Mouse (Mus musculus): Measurements from ENCODE around the gene Abca2.

The Abca2 gene

GRCm38 (mm10) chr2:25423626-25424025 is 4.9 kb upstream of the Abca2 start:
- no peak for DNase-seq (ENCODE audit: low spot score in 2 of 2)

DNA sequence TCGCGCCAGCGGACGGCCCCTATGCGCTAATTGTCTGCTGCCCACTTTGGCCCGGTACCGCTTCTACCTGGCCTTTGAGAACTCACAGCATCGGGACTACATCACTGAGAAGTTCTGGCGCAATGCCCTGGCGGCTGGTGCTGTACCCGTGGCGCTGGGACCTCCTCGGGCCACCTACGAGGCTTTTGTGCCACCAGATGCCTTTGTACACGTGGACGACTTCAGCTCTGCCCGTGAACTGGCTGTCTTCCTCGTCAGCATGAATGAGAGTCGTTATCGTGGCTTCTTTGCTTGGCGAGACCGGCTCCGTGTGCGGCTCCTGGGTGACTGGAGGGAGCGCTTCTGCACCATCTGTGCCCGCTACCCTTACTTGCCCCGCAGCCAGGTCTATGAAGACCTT is 3.0 kb upstream of the Abca2 start:
- no peak for DNase-seq (ENCODE audit: low spot score in 2 of 2)

DNA sequence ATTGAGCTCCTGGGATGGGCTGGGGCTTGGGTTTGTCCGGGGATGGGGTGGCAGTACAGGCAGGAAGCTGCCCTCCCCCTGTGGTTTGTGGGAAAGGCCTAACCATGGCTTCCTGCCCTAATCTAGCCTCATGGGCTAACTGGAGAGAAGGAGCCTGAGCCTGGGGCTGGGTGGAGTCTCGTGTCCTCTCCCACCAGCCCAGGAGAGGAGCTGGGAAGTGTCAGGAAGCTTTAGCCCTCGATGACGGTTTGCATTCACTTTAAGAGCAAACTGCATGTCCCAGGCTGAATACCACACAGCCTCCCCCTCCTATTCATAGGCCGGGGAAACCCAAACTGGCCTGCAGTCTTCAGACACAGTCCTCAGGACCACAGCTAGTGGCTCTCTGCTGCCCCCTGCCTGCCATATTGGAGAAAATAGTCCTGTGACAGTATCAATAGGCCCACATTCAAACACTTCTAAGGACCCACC is 1.7 kb upstream of the Abca2 start:
- peak; percentile 69 to 75 for DNase-seq (ENCODE audit: low spot score in 2 of 2)

- no peak for DNase-seq (ENCODE audit: low spot score in 2 of 2)
These were observed 1.2 kb upstream of the Abca2 start for GRCm38 (mm10) chr2:25427256-25427655.

DNA sequence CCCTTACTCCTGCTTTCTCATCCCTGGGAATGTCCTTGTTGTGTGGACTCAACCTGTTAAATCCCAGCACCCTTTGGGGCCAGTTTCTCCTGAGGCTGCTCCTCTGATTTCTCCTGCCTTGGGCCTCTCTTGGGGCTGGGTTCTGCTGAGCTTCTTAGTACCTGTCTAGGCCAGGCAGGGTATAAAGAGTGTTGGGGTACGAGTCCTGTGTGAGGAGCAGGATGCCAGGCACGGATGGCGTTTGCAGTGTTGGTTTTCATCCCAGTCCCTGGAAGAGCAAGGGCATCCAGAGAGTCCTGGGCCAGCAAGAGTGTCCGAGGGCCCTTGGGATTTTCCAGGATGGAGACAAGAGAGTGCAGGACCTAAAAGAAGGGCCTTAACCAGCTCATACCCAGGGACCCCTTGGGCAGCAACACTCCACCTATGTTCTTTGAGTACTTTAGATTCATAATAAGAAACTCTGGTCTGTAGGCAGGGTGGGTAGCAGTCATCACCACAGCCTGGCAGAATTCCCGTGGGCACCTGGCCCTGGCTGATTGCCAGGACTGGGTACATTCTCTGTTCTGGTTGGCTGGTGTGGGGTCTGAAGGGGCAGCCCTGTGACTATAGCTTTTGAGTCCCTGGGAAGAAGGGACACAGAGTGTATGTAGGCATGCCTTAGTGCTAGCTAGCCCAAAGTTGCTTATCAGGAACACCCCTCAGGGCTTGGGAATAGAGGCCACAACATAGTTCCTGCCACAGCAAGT is 1.1 kb downstream of the Abca2 start:
- no peak for DNase-seq (ENCODE audit: low spot score in 2 of 2)

DNA sequence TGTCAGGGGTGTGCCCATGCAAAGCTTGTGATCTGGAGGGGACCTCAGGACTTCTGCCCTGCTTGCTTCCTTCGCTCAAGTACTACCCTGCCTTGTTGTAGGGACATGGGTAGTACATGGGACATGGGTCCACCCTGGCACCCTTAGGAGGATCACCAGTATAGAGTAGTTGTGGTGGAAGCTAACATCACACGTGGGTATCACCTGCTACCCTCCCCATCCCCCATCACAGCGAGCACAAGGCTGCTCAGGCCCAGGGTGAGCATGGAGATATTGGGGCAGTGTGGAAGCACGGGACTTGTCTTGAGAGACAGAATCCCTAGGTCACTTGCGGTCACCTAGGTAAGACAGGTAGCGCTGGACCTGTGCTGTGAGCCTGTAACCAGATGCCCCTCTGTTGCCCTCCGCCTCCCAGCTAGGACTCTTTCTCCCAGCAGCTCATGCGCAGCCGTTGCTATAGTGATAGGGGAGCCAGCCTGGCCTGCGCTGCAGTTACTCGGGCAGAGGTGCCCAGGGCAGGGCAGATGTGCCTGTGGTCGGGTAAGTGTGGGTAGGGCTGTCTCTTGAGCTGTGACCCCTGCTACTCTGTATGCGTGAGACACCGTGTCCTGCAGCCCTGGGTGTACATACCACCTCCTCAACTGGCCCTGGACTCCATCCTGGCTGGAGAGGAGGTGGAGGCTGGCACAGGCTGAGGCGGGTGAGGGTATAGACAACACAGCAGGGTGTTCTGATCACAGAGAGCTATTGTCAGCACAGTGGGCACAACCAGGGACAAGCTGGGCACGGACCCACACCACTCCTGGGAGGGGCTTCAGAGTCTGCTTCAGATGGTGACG is 2.1 kb downstream of the Abca2 start:
- no peak for DNase-seq (ENCODE audit: low spot score in 2 of 2)

- DNase-seq (ENCODE audit: low spot score in 2 of 2): no peak
These were observed 2.9 kb downstream of the Abca2 start for GRCm38 (mm10) chr2:25431308-25431855.

- no peak for DNase-seq (ENCODE audit: low spot score in 2 of 2)
These were observed 4.0 kb downstream of the Abca2 start for GRCm38 (mm10) chr2:25432326-25433098.

- DNase-seq (ENCODE audit: low spot score in 2 of 2): no peak
These were observed 4.6 kb downstream of the Abca2 start for GRCm38 (mm10) chr2:25433101-25433500.

DNA sequence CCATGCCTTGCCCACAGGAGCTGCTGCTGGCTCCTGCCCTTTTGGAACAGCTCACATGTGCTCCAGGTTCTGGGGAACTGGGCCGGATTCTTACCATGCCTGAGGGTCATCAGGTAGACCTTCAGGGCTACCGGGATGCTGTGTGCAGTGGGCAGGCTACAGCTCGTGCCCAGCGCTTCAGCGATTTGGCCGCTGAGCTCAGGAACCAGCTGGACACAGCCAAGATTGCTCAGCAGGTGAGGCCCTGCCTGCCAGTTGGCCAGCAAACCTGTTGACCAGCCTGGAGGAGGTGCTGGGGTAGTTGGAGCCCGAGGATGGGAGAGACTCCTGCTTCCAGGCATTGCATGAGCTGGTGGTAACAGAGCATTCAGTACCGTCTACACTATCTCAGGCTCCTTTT is 5.8 kb downstream of the Abca2 start:
- DNase-seq (ENCODE audit: low spot score in 2 of 2): no peak

DNA sequence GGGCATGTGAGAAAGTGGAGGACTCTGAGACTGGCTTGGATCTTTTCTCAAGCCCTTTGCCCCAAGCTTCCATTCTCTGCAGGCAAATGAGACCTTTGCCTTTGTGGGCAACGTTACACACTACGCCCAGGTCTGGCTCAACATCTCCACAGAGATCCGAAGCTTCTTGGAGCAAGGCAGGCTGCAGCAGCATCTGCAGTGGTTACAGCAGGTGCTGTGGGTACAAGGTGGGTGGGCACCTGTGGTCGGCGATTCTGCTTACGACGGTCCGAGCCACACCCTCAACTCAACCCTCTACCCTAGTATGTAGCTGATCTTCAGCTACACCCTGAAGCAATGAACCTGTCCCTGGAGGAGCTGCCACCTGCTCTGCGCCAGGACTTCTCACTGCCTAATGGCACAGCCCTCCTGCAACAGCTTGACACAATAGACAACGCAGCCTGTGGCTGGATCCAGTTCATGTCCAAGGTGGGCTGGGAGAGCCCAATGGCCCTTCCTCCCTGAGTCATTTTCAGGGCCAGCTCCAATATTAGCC is 7.8 kb downstream of the Abca2 start:
- DNase-seq (ENCODE audit: low spot score in 2 of 2): no peak

GRCm38 (mm10) chr2:25441067-25441466 is 12.6 kb downstream of the Abca2 start:
- no peak for DNase-seq (ENCODE audit: low spot score in 2 of 2)

- no peak for DNase-seq (ENCODE audit: low spot score in 2 of 2)
These were observed 14.2 kb downstream of the Abca2 start for GRCm38 (mm10) chr2:25442682-25443081.

GRCm38 (mm10) chr2:25450853-25451647 is 22.5 kb downstream of the Abca2 start:
- no peak for DNase-seq (ENCODE audit: low spot score in 2 of 2)

GRCm38 (mm10) chr2:25452951-25453350 is 24.4 kb downstream of the Abca2 start:
- DNase-seq (ENCODE audit: low spot score in 2 of 2): no peak

DNA sequence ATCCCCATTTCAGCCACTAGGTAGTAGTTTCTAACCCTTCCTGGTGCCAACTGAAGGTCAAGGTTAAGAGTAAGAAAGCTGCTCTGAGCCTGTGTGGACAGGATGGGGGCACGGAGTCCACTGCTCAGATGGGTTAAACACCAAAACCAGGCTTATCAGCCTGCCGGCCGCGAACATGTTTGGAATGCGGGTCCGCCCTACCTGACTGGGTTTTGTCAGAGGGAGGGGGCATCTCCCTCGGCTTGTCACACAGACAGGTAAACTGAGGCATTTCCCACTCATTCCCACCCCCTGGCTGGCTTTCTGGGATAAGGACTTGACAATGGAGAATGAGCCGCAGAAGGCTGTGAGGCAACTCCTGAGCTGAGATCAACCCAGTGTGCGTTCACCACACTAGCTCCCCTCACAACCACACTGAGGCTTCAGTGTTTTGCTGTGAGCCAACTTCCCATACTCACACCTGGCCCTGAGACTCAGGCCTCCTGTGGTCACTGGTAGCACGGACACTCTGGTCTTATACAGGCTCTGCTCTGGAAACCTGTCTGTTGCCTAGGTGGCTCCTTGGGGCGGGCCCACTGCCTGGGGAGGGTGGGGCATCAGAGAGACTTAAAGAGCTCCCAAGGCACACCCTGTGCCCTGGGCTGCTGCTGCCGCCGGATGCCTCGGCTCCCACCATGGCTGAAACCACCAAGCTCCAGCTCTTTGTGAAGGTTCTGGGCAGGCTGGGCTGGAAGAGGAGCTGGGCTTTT is 27.9 kb downstream of the Abca2 start, which contains the start of gene Clic3:
Gene Clic3 (plus strand): TSS at position 634 of the 749 bp plus-strand sequence.
- no peak for DNase-seq (ENCODE audit: low spot score in 2 of 2)

DNA sequence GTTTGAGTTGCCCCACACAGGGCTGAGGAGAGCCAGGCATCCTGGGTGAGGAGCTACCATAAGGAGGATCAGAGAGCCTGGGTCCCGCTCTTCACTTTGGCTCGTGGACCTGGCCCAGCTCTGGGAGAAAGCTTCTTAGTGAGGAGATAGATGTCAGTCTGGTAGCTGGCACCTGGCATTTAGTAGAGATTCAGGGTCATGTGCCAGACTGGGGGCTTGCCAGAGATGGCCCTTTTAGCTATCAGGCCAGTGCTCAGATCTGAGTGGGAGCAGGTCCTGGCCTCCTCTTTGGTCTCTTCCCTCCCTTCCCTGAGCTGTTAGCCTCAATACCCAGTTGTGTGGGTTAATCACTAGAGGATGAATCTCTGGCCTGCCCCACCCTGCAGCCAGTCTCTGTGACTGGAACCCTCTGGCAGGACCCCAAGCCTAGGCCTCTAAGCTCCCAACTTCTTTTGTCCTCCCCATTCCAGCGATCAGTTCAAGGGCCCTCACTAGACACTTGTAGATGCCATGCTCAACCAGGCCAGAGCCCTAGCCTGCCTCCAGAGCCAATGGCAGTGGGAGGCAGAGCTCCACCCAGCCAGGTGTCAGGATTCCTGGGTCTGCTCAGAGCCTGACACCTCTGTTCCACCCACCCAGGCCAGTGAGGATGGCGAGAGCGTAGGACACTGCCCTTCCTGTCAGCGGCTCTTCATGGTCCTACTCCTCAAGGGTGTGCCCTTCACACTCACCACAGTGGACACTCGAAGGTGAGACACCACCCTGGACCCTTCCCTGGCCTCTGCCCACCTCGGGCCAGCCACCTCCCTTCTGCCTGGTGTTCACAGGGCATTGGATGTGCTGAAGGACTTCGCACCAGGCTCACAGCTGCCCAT is 28.8 kb downstream of the Abca2 start:
- DNase-seq (ENCODE audit: low spot score in 2 of 2): no peak

- no peak for DNase-seq (ENCODE audit: low spot score in 2 of 2)
These were observed 30.4 kb downstream of the Abca2 start for GRCm38 (mm10) chr2:25458911-25459310.

- DNase-seq (ENCODE audit: low spot score in 2 of 2): no peak
These were observed 31.6 kb downstream of the Abca2 start for GRCm38 (mm10) chr2:25460135-25460534.
